Mouse (Mus musculus): ENCODE measurements around the gene Phlpp1. TPM values are rescaled to one million over a fixed set of nuclear protein-coding genes. Genes with fewer than 3 reads are reported as not detected.

The Phlpp1 gene
- polyA plus RNA-seq, 1 experiment from 2014 or later, result 3.5 TPM

- ATAC-seq (ENCODE audit: insufficient read depth, low FRiP score, low read depth), result no peak
- 75% methylated on average over 12 of the region's 12 CpGs for WGBS
- H3K4me3 ChIP-seq (replicated peaks), result no peak overlapping the region
- H3K27me3 ChIP-seq (replicated peaks), result no peaks in the 10 kb centered on the region
- no peaks in the 10 kb centered on the region for H3K36me3 ChIP-seq
- no peaks in the 10 kb centered on the region for H3K4me1 ChIP-seq
- no peak overlapping the region for H3K4me2 ChIP-seq
- no peak overlapping the region for H3K9ac ChIP-seq
- no peak overlapping the region for H3K27ac ChIP-seq
- H3K9me3 ChIP-seq, result no peaks in the 10 kb centered on the region
These were observed 19.7 kb upstream of the Phlpp1 start for GRCm38 (mm10) chr1:106151846-106152245.

DNA sequence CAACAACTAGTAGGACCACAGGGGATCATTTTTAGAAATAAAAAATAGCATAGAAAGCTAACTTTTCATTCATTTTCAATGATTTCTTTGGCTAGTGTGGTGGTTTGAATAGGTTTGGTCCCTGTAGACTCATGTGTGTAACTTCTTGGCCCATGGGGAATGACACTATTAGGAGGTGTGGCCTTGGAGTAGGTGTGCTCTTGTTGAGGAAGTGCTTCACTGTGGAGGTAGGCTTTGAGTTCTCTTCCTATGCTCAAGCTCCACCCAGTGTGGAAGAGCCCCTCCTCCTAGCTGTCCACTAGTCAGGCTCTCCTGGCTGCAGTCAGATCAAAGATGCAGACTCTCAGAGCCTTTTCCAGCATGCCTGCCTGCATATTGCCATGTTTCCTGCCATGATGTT lies 18.8 kb upstream of the Phlpp1 start:
- no peak overlapping the region for H3K27ac ChIP-seq
- no peaks in the 10 kb centered on the region for H3K27me3 ChIP-seq (replicated peaks)
- no peaks in the 10 kb centered on the region for H3K4me1 ChIP-seq
- no peaks in the 10 kb centered on the region for H3K36me3 ChIP-seq
- no peak for ATAC-seq (ENCODE audit: insufficient read depth, low FRiP score, low read depth)
- no peak overlapping the region for H3K9ac ChIP-seq
- no peaks in the 10 kb centered on the region for H3K9me3 ChIP-seq
- no peak overlapping the region for H3K4me2 ChIP-seq
- H3K4me3 ChIP-seq (replicated peaks), result no peak overlapping the region

DNA sequence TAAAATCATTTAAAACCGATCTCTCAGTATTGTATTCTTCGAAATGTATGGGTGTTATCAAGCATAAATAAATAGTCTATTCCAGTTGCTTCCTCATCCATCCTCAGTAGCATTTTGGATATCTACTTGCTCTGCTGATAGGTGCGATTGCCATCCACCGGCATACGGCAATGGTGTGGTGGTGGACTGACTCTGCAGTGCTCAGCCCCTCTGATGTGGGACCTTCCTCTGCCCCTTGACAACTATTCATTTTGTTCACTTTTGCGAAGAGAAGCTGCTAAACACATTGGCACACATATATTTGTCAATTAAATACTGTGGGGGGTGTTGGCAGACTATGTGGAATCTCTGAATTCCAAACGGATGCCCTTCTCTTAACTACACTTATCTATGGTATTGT lies 17.0 kb upstream of the Phlpp1 start:
- H3K4me3 ChIP-seq (replicated peaks), result no peak overlapping the region
- 82% methylated on average over 7 of the region's 7 CpGs for WGBS
- H3K4me1 ChIP-seq, result no peaks in the 10 kb centered on the region

GRCm38 (mm10) chr1:106155087-106155567 lies 16.4 kb upstream of the Phlpp1 start:
- H3K4me2 ChIP-seq, result no peak overlapping the region
- H3K27me3 ChIP-seq (replicated peaks), result no peaks in the 10 kb centered on the region
- no peaks in the 10 kb centered on the region for H3K9me3 ChIP-seq
- no peaks in the 10 kb centered on the region for H3K4me1 ChIP-seq
- H3K4me3 ChIP-seq (replicated peaks), result no peak overlapping the region
- no peak for ATAC-seq (ENCODE audit: insufficient read depth, low FRiP score, low read depth)
- no peak overlapping the region for H3K9ac ChIP-seq
- no peak overlapping the region for H3K27ac ChIP-seq
- H3K36me3 ChIP-seq, result no peaks in the 10 kb centered on the region
- 62% methylated on average over 10 of the region's 10 CpGs for WGBS

More for the DNA sequence above, 17.0 kb upstream of the Phlpp1 start:
- H3K27ac ChIP-seq, result no peak overlapping the region
- no peak for ATAC-seq (ENCODE audit: insufficient read depth, low FRiP score, low read depth)
- no peaks in the 10 kb centered on the region for H3K9me3 ChIP-seq
- no peak overlapping the region for H3K9ac ChIP-seq
- no peaks in the 10 kb centered on the region for H3K36me3 ChIP-seq
- H3K27me3 ChIP-seq (replicated peaks), result no peaks in the 10 kb centered on the region
- no peak overlapping the region for H3K4me2 ChIP-seq

GRCm38 (mm10) chr1:106155702-106156101 lies 15.8 kb upstream of the Phlpp1 start:
- no peak overlapping the region for H3K4me2 ChIP-seq
- no peak overlapping the region for H3K4me3 ChIP-seq (replicated peaks)
- H3K4me1 ChIP-seq, result no peaks in the 10 kb centered on the region

DNA sequence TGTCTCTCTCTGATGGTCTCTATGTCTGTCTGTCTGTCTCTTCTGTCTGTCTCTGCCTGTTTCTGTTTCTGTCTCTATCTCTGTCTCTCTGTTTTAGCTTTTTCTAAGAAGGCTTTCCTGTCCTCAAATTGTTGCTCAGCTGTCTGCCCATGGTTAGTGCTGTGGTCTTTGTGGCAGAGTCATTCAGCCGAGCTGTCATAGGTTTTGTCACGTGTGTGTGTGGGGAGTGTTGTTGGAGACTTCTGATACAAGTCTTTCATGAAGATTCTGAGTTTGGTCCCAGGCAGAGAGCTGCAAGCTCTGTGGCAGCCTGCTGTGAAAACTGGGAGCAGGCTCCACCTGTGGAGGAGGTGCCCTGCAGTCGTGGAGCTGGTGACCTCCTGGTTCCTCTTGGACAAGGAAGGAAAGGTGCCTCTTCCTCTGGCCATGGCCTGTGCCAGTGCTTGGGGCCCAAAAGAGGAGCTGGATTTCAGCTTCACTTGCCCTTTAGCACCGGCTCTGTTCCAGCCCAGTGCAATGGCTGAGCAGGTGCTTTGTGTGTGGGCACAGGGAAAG lies 13.5 kb upstream of the Phlpp1 start:
- H3K27me3 ChIP-seq (replicated peaks), result no peaks in the 10 kb centered on the region
- no peak for ATAC-seq (ENCODE audit: insufficient read depth, low FRiP score, low read depth)
- no peak overlapping the region for H3K4me2 ChIP-seq
- no peaks in the 10 kb centered on the region for H3K4me1 ChIP-seq
- H3K9ac ChIP-seq, result no peak overlapping the region
- no peak overlapping the region for H3K4me3 ChIP-seq (replicated peaks)
- H3K9me3 ChIP-seq, result no peaks in the 10 kb centered on the region
- no peaks in the 10 kb centered on the region for H3K36me3 ChIP-seq
- no peak overlapping the region for H3K27ac ChIP-seq
- WGBS, result 56% methylated on average over 4 of the region's 4 CpGs

More at GRCm38 (mm10) chr1:106155702-106156101, 15.8 kb upstream of the Phlpp1 start:
- no peak for ATAC-seq (ENCODE audit: insufficient read depth, low FRiP score, low read depth)
- Histone ChIP-seq H3K9me3 (no peaks in the 10 kb centered on the region), H3K27ac (no peak overlapping the region), H3K27me3 (replicated peaks) (no peaks in the 10 kb centered on the region), H3K9ac (no peak overlapping the region), H3K36me3 (no peaks in the 10 kb centered on the region)
- 77% methylated on average over 6 of the region's 6 CpGs for WGBS

DNA sequence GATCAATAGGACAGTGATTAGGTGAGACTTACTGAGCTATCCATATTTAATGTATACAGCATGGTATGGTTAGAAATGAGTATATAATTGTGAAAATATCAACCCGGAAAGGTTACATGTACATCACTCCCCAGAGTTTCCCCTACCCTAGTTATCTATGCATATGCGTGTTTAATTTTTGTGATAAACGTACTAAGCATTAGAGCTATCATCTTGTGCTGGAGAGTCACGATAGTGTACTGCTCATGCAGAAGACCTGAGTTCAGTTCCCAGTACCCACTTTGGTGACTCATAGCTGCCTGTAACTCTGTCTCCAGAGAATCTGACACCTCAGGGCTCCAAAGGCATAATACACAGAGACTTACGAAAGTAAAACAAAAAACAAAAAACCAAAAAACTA lies 11.9 kb upstream of the Phlpp1 start:
- Histone ChIP-seq H3K9me3 (no peaks in the 10 kb centered on the region), H3K36me3 (no peaks in the 10 kb centered on the region), H3K27ac (no peak overlapping the region), H3K4me2 (no peak overlapping the region), H3K27me3 (replicated peaks) (no peaks in the 10 kb centered on the region), H3K4me3 (replicated peaks) (no peak overlapping the region), H3K9ac (no peak overlapping the region), H3K4me1 (no peaks in the 10 kb centered on the region)
- no peak for ATAC-seq (ENCODE audit: insufficient read depth, low FRiP score, low read depth)
- 94% methylated on average over 5 of the region's 5 CpGs for WGBS

GRCm38 (mm10) chr1:106160916-106161315 lies 10.6 kb upstream of the Phlpp1 start:
- Histone ChIP-seq H3K4me3 (replicated peaks) (no peak overlapping the region), H3K27me3 (replicated peaks) (no peaks in the 10 kb centered on the region), H3K9ac (no peak overlapping the region), H3K4me1 (no peaks in the 10 kb centered on the region), H3K36me3 (no peaks in the 10 kb centered on the region), H3K9me3 (no peaks in the 10 kb centered on the region), H3K27ac (no peak overlapping the region), H3K4me2 (no peak overlapping the region)
- ATAC-seq (ENCODE audit: insufficient read depth, low FRiP score, low read depth), result no peak
- whole genome bisulfite sequencing, result 72% methylated on average over 4 of the region's 4 CpGs

DNA sequence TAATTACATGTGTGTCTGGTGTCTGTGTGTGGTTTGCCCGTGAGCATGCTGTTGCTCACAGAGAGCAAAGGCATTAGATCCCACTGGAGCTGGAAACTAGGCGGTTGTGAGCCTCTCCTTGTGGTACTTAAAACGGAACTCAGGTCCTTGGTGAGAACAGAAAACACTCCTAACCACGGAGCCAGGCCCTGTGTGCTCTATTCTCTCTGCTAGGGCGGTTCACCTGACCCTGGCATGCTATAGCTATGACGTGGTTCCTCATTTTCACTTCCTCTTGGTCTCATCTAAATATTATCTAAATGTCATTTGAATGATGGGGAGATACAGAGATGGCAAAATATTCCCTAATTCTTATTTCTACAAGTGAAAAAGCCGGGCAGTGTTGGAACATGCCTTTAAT lies 9.0 kb upstream of the Phlpp1 start:
- no peaks in the 10 kb centered on the region for H3K27me3 ChIP-seq (replicated peaks)
- no peak overlapping the region for H3K4me3 ChIP-seq (replicated peaks)
- H3K9ac ChIP-seq, result no peak overlapping the region
- WGBS, result 78% methylated on average over 7 of the region's 7 CpGs
- no peaks in the 10 kb centered on the region for H3K9me3 ChIP-seq
- H3K4me2 ChIP-seq, result no peak overlapping the region
- no peak for ATAC-seq (ENCODE audit: insufficient read depth, low FRiP score, low read depth)
- H3K27ac ChIP-seq, result no peak overlapping the region
- no peaks in the 10 kb centered on the region for H3K36me3 ChIP-seq
- no peaks in the 10 kb centered on the region for H3K4me1 ChIP-seq

DNA sequence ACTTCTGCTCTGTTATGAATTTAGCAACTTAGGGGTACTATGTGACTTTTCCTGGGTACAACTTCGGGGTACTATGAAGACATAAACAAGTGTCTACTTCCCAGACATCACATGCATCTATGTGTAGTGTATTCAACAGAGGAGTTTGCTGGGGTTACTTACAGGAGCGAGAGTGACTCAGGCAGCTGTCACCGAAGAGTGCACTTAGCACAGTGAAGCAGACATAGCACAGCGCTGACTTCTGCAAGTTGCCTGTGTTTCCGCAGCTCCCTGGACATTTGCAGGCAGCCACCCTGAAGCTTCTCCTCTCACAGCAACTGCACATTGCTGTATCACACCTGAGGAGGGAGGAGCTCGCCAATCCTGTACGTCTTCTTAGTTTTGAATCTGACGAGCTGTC lies 8.2 kb upstream of the Phlpp1 start:
- Histone ChIP-seq H3K9ac (no peak overlapping the region), H3K27ac (no peak overlapping the region), H3K4me3 (replicated peaks) (no peak overlapping the region), H3K9me3 (no peaks in the 10 kb centered on the region), H3K27me3 (replicated peaks) (no peaks in the 10 kb centered on the region), H3K4me2 (no peak overlapping the region), H3K4me1 (no peaks in the 10 kb centered on the region), H3K36me3 (no peaks in the 10 kb centered on the region)
- 78% methylated on average over 8 of the region's 8 CpGs for WGBS
- ATAC-seq (ENCODE audit: insufficient read depth, low FRiP score, low read depth), result no peak

- no peak overlapping the region for H3K4me3 ChIP-seq (replicated peaks)
- no peaks in the 10 kb centered on the region for H3K36me3 ChIP-seq
- WGBS, result 78% methylated on average over 3 of the region's 3 CpGs
- no peak overlapping the region for H3K27ac ChIP-seq
- no peaks in the 10 kb centered on the region for H3K27me3 ChIP-seq (replicated peaks)
- H3K4me1 ChIP-seq, result no peaks in the 10 kb centered on the region
- no peak overlapping the region for H3K4me2 ChIP-seq
- no peaks in the 10 kb centered on the region for H3K9me3 ChIP-seq
- no peak overlapping the region for H3K9ac ChIP-seq
- no peak for ATAC-seq (ENCODE audit: insufficient read depth, low FRiP score, low read depth)
These were observed 7.4 kb upstream of the Phlpp1 start for GRCm38 (mm10) chr1:106164111-106164510.

- Histone ChIP-seq H3K4me1 (0 out of 2 replicates have a peak, but pooled peaks cover 4% of the 10 kb centered on the region), H3K9me3 (no peaks in the 10 kb centered on the region), H3K27ac (no peak overlapping the region), H3K27me3 (replicated peaks) (no peaks in the 10 kb centered on the region), H3K36me3 (no peaks in the 10 kb centered on the region), H3K4me3 (replicated peaks) (no peak overlapping the region), H3K9ac (no peak overlapping the region), H3K4me2 (no peak overlapping the region)
- no peak for ATAC-seq (ENCODE audit: insufficient read depth, low FRiP score, low read depth)
- WGBS, result 47% methylated on average over 4 of the region's 4 CpGs
These were observed 3.6 kb upstream of the Phlpp1 start for GRCm38 (mm10) chr1:106168001-106168400.

GRCm38 (mm10) chr1:106168801-106169200 lies 2.8 kb upstream of the Phlpp1 start:
- Histone ChIP-seq H3K4me2 (no peak overlapping the region), H3K27ac (no peak overlapping the region), H3K36me3 (no peaks in the 10 kb centered on the region), H3K4me3 (replicated peaks) (no peak overlapping the region), H3K27me3 (replicated peaks) (no peaks in the 10 kb centered on the region), H3K9ac (no peak overlapping the region), H3K4me1 (peaks cover 8% of the 10 kb centered on the region; the same call in 1 of the 2 replicates), H3K9me3 (no peaks in the 10 kb centered on the region)
- WGBS, result 29% methylated on average over 3 of the region's 3 CpGs
- ATAC-seq (ENCODE audit: insufficient read depth, low FRiP score, low read depth), result no peak
